Mouse (Mus musculus) lung, postnatal 0 days (tissue): ENCODE measurements around the gene Ankrd40.

ENCODE experiments used
- CTCF ChIP-seq: IDR thresholded peaks from 2 replicates; pipeline ENCODE4 v1.5.1; 2016; ENCODE audit warnings: antibody characterized with exemption, mild to moderate bottlenecking
- EP300 ChIP-seq: IDR thresholded peaks from 2 replicates; pipeline ENCODE4 v1.6.1; 2016; ENCODE audit warnings: antibody characterized with exemption, mild to moderate bottlenecking, control low read depth

GRCm38 (mm10) chr11:94389724-94390396 lies 62.1 kb downstream of the Ankrd40 start:
- TF ChIP-seq CTCF: no peak
- no peak for TF ChIP-seq EP300
